Mouse (Mus musculus) T-helper 1 cell (primary cell): ENCODE results near the gene Skp2.
"Not testable (repeated sequence)": the region's sequence is repeated elsewhere in the genome, so short reads cannot be mapped to it uniquely, and the experiment has no call there.

Experiments
- in situ Hi-C: fragments of 300-600 bp; cut with MboI, MseI; formaldehyde crosslinking; loops from one replicate; pipeline ENCODE4 v1.15.1; 2025; ENCODE audit warnings: high pct_unique_total_duplicates

Skp2 gene

DNA sequence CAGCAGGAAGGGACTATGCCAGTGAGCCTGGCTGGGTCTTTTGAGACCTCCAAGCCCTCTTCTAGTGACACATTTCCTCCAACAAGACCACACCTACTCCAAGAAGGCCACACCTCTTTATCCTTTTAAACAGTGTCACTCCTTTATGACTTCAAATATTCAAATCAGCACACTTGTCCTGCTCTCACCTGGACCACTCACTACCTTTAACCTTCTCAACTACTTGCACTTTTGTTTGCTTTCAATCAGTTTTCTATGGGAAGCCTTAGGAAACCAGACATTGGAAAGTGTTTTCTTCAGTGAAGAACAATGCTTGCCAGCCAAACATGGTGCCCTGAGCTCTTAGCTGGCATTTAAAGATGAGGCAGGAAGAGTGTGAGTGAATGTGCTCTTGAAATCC, at the start of gene Skp2:
Gene Skp2 (minus strand): TSS at position 101 of the 400 bp plus-strand sequence.
- in situ Hi-C loops: no loop called here

GRCm38 (mm10) chr15:9198421-9198820, 43.2 kb upstream of the Skp2 start:
- in situ Hi-C loops: no loop called here

DNA sequence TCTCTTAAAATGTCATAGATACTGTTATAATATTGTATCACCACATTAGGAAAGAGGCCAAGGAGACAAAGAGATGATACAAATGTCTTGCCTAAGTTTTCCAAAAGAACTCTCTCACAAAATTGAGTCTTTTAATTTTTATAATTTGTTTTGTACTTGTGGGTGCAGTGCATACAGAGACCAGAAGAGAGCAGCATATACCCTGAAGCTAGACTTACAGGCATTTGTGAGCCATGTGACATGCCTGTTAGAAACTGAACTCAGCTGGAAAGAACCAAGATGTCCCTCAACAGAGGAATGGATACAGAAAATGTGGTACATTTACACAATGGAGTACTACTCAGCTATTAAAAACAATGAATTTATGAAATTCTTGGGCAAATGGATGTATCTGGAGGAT, 37.5 kb upstream of the Skp2 start:
- in situ Hi-C loops: not testable (repeated sequence)

GRCm38 (mm10) chr15:9189796-9190195, 34.6 kb upstream of the Skp2 start:
- in situ Hi-C loops: no loop called here

GRCm38 (mm10) chr15:9183995-9184394, 28.8 kb upstream of the Skp2 start:
- in situ Hi-C loops: no loop called here

DNA sequence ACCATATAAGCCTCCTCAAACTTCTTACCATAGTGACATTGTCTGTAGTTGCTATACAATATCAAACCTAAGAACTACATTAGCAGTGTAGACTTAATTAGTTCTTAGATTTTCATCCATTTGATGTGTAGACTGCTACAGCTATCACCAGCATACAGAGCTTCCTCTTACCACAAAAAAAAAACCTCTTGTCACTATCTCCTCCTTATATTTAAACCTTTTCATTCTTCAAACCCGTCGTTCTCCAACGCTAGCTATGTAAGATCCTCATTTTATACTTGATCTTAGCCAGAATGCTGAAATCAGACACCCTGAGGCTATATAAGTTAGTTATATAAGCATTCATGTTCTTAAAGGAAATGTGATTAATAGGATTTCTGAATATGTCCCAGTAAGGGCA, 21.8 kb upstream of the Skp2 start:
- in situ Hi-C loops: no loop called here

GRCm38 (mm10) chr15:9164125-9164524, 8.9 kb upstream of the Skp2 start:
- in situ Hi-C loops: no loop called here

GRCm38 (mm10) chr15:9162557-9163070, 7.4 kb upstream of the Skp2 start:
- in situ Hi-C loops: no loop called here

DNA sequence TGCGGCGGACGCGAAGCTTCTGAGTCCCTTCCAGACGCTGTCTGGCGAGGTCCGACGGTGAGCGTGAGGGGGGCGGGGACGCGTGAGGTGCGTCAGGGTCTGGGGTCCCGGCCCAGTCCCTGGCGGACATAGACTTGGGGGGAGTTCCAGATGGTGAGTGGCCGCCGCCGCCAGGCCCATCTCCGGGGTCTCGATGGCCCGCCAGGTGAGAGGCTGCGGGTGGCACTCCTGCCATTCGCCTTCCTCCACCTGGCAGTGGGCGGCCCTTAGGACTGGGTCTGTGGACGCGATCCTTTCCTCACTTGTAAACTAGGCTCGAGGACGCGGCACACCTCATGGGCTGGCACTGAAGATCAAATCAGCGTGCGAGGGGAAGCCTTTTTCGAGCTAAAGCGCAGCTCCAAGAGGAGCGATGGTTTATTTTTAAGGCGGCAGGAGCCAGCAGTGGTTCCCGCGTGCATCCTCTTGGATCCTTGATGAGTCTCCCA, 14.5 kb downstream of the Skp2 start:
- in situ Hi-C loops: loop anchor here (10.0 kb wide), 1 partner anchor 66 kb away; the partner anchor contains the start of gene Nadk2

DNA sequence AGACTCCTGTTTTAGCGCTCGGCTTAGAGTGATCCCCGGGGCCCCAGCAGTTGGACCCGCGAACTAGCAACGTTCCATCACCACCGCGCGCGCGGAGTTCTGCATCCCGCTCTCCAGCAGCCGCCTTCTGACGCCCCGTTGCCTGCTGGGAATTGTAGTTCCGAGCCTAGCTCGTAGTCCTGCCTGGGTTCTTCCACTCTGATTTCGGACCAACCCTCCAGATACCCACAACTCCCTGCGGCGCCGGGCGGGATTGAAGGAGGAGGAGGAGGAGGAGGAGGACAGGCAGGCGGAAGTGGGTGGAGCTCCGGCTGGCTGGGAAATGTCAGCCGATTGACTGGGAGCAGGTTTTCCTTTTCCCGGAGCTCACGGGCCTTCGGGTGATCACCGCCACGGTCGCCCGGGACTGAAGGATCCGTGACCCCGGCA, 15.0 kb downstream of the Skp2 start, which contains the start of gene Lmbrd2:
Gene Lmbrd2 (plus strand): TSS at position 299 of the 429 bp plus-strand sequence.
- in situ Hi-C loops: loop anchor here (10.0 kb wide), 1 partner anchor 65 kb away; the partner anchor contains the start of gene Nadk2

DNA sequence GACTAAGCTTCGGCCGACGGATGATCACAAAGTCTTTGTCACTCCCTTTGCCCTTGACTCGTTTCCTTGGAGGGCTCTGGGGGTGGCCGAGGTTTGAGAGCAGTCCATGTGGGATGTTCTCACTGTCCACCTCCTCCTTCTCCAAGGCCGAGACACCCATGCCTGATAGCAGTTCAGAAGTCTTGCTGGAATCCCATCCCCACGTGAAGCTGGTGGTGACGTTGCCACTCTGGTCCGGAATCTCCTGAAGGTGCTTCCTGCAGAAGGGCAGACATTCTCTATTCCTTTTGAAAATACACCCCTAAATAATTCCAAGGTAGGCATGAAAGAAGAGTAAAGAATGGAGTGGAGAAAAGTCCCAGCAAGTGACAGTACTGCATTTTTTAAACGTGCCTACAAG, 15.8 kb downstream of the Skp2 start:
- in situ Hi-C loops: no loop called here

GRCm38 (mm10) chr15:9134891-9135507, 20.2 kb downstream of the Skp2 start:
- in situ Hi-C loops: no loop called here

- in situ Hi-C loops: no loop called here
Measured at GRCm38 (mm10) chr15:9132693-9133443, 22.4 kb downstream of the Skp2 start.

GRCm38 (mm10) chr15:9131499-9131888, 23.7 kb downstream of the Skp2 start:
- in situ Hi-C loops: no loop called here

GRCm38 (mm10) chr15:9130772-9131498, 24.3 kb downstream of the Skp2 start:
- in situ Hi-C loops: no loop called here

GRCm38 (mm10) chr15:9127051-9127791, 28.0 kb downstream of the Skp2 start:
- in situ Hi-C loops: no loop called here

DNA sequence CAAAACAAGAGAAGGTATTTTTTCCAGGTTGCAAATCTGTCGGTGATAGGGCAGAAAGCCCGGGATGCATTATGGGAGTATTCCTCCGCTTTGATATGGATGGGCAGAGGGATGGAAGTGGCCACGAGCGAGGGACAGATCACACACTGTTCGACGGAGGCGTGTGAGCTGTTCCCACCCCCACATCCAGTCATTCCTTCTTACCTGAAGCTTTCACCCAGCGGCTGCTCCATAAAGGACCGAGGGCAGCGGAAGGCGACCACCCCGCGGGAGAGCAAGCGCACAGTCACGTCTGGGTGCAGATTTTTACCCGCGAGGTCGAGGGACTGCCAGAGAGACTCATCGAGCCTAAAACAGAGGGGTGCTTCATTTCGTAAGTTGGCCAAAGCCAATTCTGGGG, 30.4 kb downstream of the Skp2 start:
- in situ Hi-C loops: no loop called here

DNA sequence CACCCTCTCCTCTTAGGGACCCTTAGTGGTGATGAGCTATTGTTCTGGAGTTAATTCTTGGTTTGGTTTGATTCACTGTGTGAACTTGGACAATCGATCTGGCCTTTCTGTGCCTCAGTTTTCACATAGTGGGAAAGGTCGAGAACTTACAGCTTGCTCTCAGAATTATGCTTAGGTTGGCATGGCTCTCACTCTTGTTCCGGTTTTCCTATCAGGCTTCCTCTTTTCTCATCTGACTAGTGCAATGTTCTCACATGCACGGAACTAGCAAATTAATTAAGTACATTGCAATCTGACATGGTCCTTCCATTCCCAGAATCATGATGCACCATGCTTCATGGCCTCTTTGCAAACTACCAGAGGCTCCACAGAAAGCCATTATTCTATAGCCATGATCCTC, 32.2 kb downstream of the Skp2 start:
- in situ Hi-C loops: no loop called here

- in situ Hi-C loops: no loop called here
Measured at GRCm38 (mm10) chr15:9120081-9120480, 35.1 kb downstream of the Skp2 start.

- in situ Hi-C loops: loop anchor here (5.0 kb wide), 1 partner anchor 42 kb away; no protein-coding TSS in a partner anchor
Measured at GRCm38 (mm10) chr15:9118852-9119251, 36.4 kb downstream of the Skp2 start.

GRCm38 (mm10) chr15:9114599-9114998, 40.6 kb downstream of the Skp2 start:
- in situ Hi-C loops: no loop called here
